Mouse (Mus musculus) right cerebral cortex, adult 18-20 months (tissue): ENCODE measurements around the gene Rora.

Source experiments
- DNase-seq: peaks from one replicate; pipeline ENCODE4 v3.0.0; 2022; ENCODE audit warnings: mixed read lengths

Rora gene

GRCm38 (mm10) chr9:69296418-69296817, 642.8 kb downstream of the Rora start:
- DNase-seq = peak; percentile 61

- no peak for DNase-seq
Observed at GRCm38 (mm10) chr9:69297766-69298375, 644.3 kb downstream of the Rora start.

- no peak for DNase-seq
Observed at GRCm38 (mm10) chr9:69298566-69299335, 645.2 kb downstream of the Rora start.

GRCm38 (mm10) chr9:69299484-69299883, 645.9 kb downstream of the Rora start:
- no peak for DNase-seq

GRCm38 (mm10) chr9:69300296-69300695, 646.7 kb downstream of the Rora start:
- DNase-seq = no peak

GRCm38 (mm10) chr9:69301445-69301844, 647.9 kb downstream of the Rora start:
- peak; percentile 40 for DNase-seq

- DNase-seq = no peak
Observed at GRCm38 (mm10) chr9:69301955-69302354, 648.4 kb downstream of the Rora start.

- no peak for DNase-seq
Observed at GRCm38 (mm10) chr9:69302846-69303245, 649.3 kb downstream of the Rora start.

- no peak for DNase-seq
Observed at GRCm38 (mm10) chr9:69303346-69303944, 649.9 kb downstream of the Rora start.

- no peak for DNase-seq
Observed at GRCm38 (mm10) chr9:69303962-69304361, 650.4 kb downstream of the Rora start.

- no peak for DNase-seq
Observed at GRCm38 (mm10) chr9:69304492-69304891, 650.9 kb downstream of the Rora start.

- no peak for DNase-seq
Observed at GRCm38 (mm10) chr9:69304991-69305390, 651.4 kb downstream of the Rora start.

- peak; percentile 13 for DNase-seq
Observed at GRCm38 (mm10) chr9:69306734-69307528, 653.3 kb downstream of the Rora start.

GRCm38 (mm10) chr9:69307974-69308373, 654.4 kb downstream of the Rora start:
- DNase-seq = no peak

- no peak for DNase-seq
Observed at GRCm38 (mm10) chr9:69310524-69310923, 656.9 kb downstream of the Rora start.

- DNase-seq = no peak
Observed at GRCm38 (mm10) chr9:69313297-69313696, 659.7 kb downstream of the Rora start.

GRCm38 (mm10) chr9:69314451-69315210, 661.0 kb downstream of the Rora start:
- DNase-seq = no peak

GRCm38 (mm10) chr9:69317527-69318115, 664.0 kb downstream of the Rora start:
- no peak for DNase-seq

GRCm38 (mm10) chr9:69319434-69319833, 665.8 kb downstream of the Rora start:
- DNase-seq = no peak

- DNase-seq = no peak
Observed at GRCm38 (mm10) chr9:69319913-69320634, 666.5 kb downstream of the Rora start.

GRCm38 (mm10) chr9:69320635-69321027, 667.0 kb downstream of the Rora start:
- DNase-seq = no peak
